Mouse (Mus musculus): Measurements from ENCODE around the gene Rgs17.
"Not testable (repeated sequence)": the region's sequence is repeated elsewhere in the genome, so short reads cannot be mapped to it uniquely, and the experiment has no call there.

The Rgs17 gene

DNA sequence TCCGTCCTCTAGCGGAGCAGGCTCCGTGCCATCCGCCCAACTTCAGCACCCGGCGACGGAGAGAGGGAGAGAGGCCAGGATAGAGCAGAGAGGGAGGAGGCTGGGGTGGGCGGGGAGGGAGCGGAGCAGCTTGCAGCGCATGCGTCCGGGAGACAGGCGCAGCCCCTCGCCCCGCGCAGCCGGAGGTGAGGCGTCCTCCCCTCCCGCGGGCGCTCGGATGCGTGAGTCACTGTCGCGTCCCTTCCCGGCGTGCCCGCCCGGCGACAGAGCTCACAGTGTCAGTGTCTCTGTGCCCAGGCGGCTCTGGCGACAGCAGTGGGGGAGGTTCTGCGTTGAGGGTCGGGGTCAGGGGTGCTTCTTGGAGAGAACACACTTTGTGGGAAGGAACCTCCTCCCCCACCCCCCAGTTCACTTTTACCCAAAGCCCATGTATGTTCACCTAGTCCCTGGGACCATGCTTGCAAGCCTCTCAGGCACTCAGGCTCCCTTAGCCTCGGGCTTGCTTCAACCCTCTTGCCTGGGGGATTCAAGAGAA lies at the start of gene Rgs17:
Gene Rgs17, minus strand, starts transcription at position 107 of the 535 bp plus-strand sequence.
- in situ Hi-C loops (cut with MseI, MboI), result no loop called here

- in situ Hi-C loops (cut with MseI, MboI), result no loop called here
These were observed 45.5 kb upstream of the Rgs17 start for GRCm38 (mm10) chr10:5967655-5968054.

GRCm38 (mm10) chr10:5953787-5954186 lies 31.6 kb upstream of the Rgs17 start:
- in situ Hi-C loops (cut with MseI, MboI), result not testable (repeated sequence)

DNA sequence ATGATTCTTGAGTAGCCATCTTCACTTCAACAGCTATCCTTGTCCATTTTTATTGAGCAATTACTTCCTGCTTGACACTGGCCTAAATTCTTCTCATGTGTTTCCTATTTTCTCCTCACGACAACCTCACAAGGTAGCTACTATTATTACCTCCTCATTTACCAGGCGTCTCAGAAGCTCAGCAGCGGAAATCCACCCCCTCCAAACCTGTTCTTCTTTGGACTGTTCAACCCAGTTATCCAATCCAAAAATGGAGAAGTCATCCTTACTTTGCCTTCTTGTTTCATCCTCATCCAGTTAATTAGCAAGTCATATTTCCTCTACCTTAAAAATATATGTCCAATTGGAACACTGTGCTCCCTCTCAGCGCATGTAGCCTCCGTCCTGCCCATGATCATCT lies 2.1 kb upstream of the Rgs17 start:
- in situ Hi-C loops (cut with MseI, MboI), result no loop called here

DNA sequence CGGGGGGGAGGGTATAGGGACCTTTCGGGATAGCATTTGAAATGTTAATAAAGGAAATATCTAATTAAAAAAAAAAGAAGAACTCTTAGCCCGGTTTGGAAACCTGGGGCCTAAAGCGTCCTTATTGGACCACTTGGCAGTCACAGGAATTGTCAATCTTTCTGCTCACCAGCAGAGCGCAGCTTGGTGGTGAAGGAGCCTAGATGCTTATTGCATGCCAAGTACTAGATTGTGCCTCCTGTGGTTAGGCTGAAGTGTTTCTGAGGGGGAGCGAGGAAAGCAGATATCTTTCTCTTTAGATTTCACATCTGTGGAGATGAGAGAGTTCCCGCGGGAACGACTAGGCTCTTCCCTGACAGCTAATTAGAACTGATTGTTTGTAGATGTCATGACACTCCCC lies 896 bp upstream of the Rgs17 start:
- in situ Hi-C loops (cut with MseI, MboI), result no loop called here

GRCm38 (mm10) chr10:5921771-5922170 lies 429 bp downstream of the Rgs17 start:
- in situ Hi-C loops (cut with MseI, MboI), result no loop called here

DNA sequence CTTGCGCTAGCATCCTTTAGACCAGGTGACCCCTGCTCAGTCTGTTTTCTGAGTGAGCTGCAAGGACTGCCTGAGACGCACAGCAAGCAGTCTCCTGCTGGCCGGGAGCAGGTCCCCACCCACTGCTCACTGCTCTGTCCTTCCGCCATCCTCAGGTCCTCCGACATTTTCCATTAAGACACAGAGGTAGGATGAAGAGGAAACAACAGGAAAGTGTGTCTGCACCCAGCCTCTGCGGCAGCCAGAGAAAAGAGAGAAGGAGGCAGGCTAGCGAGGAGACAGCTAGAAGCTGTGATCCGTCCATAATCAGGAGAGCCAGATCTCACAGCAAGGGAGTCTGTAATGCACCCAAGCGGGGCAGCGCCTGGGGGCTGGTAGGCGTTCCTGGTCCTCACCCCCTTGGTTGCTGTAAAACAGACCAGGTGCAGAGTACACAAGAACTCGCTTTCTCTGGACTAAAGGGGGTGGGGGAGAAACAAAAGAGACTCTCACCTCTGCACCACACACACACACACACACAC lies 1.1 kb downstream of the Rgs17 start:
- in situ Hi-C loops (cut with MseI, MboI), result no loop called here

- in situ Hi-C loops (cut with MseI, MboI), result no loop called here
These were observed 17.8 kb downstream of the Rgs17 start for GRCm38 (mm10) chr10:5904399-5904798.

DNA sequence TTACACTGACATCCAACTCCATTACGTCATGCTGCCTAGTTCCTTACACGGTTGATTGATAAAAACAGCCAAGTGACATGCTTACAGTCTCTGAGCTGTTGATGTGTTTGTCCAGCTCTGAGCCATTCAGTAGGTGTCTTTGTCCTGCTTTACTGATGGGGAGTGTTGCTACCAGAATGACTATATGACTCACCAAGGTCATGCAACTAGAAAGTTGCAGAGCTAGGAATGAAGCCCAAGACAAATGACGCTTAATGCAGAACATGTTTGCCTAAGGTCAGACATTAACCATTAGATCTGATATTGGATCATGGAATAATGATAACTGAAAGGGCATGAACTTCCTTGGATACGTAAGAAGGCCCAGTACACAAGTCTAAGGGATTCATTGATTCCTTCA lies 20.4 kb downstream of the Rgs17 start:
- in situ Hi-C loops (cut with MseI, MboI), result no loop called here

DNA sequence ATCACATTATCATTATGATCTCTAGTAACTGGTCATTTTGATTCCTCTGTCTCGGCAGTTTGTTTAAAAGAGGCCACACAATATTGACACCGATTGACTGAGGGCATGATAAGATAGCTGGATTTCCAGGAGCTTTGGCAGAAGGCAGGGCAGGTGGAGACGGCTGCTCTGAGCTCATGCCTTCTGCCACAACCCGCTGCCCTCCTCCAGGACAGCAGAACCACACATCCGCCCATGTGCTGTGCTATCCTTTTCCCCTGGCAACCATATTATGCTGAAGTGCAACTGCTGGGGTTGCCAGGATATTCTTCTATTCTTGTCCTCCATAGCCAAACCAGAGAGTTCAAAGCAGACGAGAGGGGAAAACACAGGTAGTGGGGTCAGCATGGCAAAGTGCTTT lies 21.5 kb downstream of the Rgs17 start:
- in situ Hi-C loops (cut with MseI, MboI), result no loop called here

DNA sequence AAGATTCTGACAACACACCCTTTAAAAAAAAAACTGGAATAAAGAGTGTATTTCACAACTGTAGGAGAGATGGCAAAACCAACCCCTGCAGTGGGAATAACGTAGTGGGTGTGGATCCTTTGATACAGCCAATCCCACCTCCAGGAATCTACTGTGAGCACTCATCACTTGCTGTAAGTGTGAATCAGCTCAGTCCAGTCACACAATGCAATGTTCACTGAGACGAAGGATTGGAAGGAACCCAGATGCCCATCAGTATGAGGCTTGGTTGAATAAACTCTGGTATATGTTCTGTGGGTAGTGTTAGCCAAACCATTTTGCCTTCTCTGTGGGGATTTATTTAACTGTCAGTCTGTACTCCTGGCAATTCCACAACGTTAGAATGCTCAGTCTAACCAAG lies 45.1 kb downstream of the Rgs17 start:
- in situ Hi-C loops (cut with MseI, MboI), result no loop called here

GRCm38 (mm10) chr10:5871081-5871480 lies 51.1 kb downstream of the Rgs17 start:
- in situ Hi-C loops (cut with MseI, MboI), result no loop called here

GRCm38 (mm10) chr10:5867981-5868552 lies 54.1 kb downstream of the Rgs17 start:
- in situ Hi-C loops (cut with MseI, MboI), result no loop called here

DNA sequence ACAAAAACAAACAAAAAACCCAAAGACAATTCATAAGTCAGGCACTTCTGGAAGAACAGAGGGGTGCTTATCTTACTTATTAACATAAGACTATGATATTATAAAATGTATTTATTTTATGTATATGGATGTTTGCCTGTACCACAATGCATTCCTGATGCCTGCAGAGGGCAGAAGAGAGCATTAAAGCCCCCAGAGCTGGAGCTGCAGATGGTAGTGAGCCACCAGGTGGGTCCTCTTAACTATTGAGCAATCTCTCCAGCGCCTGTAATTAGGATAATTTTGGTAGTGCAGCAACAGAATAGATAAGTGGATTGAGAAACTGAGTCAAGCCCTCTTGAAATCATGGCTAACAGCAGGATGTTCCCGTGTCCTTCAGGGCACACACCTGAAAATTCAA lies 56.2 kb downstream of the Rgs17 start:
- in situ Hi-C loops (cut with MseI, MboI), result no loop called here

- in situ Hi-C loops (cut with MseI, MboI), result no loop called here
These were observed 59.5 kb downstream of the Rgs17 start for GRCm38 (mm10) chr10:5862669-5863068.

DNA sequence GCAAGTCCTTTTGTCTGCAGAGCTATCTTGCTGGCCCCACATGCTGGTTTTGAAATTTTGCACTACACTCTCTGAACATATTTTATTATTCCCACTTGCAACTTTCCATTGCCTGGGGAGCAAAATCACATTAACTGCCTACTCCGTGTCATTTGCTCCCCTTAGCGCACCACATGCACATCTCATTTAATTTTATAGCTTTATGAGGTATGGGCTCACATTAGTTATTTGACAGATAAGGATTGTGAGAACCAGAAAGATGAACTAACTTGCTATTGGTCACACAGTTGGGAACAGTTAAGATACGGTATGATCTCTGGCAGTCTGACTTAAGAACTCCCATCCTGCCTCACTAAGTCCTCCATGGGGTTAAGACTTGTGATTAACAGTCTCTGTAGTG lies 61.4 kb downstream of the Rgs17 start:
- in situ Hi-C loops (cut with MseI, MboI), result no loop called here

- in situ Hi-C loops (cut with MseI, MboI), result no loop called here
These were observed 62.5 kb downstream of the Rgs17 start for GRCm38 (mm10) chr10:5859729-5860128.

DNA sequence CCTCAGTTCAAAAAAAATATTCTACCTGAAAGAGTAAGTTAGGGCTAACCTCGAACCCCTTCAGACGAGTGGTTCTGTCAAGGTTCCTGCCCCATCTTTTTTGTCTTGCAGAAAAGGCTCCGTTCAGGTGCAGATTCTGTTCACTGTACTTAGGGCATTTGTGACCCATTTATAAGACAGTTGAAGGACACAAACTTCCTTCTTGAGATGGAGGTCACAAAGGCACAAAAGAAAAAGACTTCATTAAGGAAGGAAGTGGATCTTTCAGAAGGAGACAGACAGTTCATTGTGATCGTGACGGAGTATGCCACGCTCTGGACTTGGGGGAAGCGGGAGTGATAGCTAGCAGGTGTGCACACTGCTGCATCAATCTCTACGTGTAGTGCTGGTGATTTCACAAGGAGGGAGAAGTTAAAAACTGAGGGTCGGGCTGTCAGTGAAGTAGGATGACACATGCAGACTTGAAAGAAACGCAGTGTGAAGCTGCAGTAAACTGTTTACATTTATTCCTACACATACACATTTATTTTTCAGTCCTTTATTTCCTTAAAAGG lies 64.1 kb downstream of the Rgs17 start:
- in situ Hi-C loops (cut with MseI, MboI), result no loop called here

DNA sequence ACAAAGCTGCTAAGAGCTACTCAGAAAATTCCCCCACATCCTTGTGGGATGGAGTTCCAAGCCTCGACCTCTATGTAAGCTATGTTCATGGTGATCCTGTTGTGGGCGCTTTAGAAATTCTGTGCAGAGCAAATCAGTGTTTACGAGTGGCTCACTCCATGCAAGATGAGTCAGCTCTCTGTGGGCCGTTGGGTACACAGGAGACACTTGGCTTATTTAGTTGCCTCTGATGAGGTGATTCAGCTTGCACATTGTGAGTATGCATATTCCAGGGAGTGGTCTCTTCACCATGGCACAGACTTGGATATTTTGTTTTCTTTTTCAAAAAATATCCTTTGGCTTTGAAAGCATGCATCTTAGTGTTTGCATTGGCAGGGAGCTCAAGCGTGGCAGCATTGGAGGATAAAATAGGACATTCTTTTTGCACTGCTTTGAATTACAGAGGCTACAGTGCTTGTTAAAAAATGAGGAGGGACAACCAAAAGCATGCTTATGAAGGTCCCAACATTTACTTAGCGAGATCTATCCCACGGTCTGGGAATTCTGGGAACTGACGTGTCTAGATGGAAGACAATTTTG lies 68.8 kb downstream of the Rgs17 start:
- in situ Hi-C loops (cut with MseI, MboI), result no loop called here

- in situ Hi-C loops (cut with MseI, MboI), result no loop called here
These were observed 75.3 kb downstream of the Rgs17 start for GRCm38 (mm10) chr10:5846939-5847338.

DNA sequence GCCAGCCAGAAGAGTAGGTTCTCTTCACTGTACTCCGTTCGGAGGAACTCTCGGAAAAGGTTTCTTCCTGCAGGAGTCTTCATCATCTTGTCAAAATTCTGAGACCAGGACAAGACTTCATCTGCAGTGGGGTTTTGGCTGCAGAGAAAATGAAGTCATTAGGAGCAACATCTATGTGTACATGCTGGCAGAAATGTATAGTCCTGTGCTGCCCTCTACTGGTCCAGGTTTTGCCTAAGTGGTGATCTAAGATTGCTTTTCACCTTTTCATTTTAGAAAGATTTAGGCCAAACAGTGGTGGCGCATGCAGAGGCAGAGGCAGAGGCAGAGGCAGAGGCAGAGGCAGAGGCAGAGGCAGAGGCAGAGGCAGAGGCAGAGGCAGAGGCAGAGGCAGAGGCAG lies 80.8 kb downstream of the Rgs17 start:
- in situ Hi-C loops (cut with MseI, MboI), result no loop called here

DNA sequence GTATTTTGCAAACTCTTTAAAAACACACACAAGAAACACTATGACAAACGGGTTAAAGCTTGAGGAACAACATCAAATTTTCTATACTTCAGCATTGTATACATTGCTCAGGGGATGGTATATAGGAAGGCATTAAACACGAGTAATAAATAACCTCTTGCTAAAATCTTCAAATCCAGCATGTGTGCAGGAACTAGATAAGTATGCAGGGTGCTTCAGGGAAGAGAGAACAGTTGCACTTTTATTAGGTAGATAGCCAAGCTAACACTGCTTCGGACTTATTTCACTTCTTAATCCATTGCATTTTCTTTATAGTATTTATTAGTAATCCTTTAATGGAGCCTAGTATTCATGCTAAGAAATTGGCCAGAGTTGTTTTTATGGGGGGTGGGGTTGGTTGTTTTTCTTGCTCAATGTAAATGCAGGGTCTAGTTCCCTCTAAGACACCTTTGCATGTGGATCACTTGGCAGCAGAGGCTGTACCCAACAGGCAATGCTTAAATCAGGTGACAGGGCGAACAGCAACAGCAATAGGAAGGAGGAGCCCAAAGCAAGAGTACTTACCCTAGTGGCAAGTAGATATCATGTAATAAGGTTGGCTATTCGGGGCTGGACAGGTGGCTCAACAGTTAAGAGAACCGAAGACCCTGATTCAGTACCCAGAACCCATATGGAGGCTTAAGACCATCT lies 95.7 kb downstream of the Rgs17 start:
- in situ Hi-C loops (cut with MseI, MboI), result no loop called here

- in situ Hi-C loops (cut with MseI, MboI), result no loop called here
These were observed 97.4 kb downstream of the Rgs17 start for GRCm38 (mm10) chr10:5824779-5825178.

All from mouse trophoblast stem cell (cell line).